Mouse (Mus musculus): ENCODE data around the gene Eme1.

The Eme1 gene

GRCm38 (mm10) chr11:94644461-94645219, 9.1 kb downstream of the Eme1 start:
- no peak for DNase-seq

- DNase-seq, result no peak
Observed at GRCm38 (mm10) chr11:94634431-94634830, 19.3 kb downstream of the Eme1 start.

GRCm38 (mm10) chr11:94632988-94633387, 20.8 kb downstream of the Eme1 start:
- no peak for DNase-seq

- DNase-seq, result no peak
Observed at GRCm38 (mm10) chr11:94631969-94632368, 21.8 kb downstream of the Eme1 start.

- no peak for DNase-seq
Observed at GRCm38 (mm10) chr11:94630199-94631011, 23.4 kb downstream of the Eme1 start.

GRCm38 (mm10) chr11:94629884-94630198, 23.9 kb downstream of the Eme1 start:
- DNase-seq, result no peak

- peak; percentile 97 for DNase-seq
Observed at GRCm38 (mm10) chr11:94629199-94629883, 24.4 kb downstream of the Eme1 start, which contains the start of gene Lrrc59. Gene Lrrc59, plus strand, starts transcription at chr11:94629767.

GRCm38 (mm10) chr11:94622162-94622561, 31.6 kb downstream of the Eme1 start:
- no peak for DNase-seq

- no peak for DNase-seq
Observed at GRCm38 (mm10) chr11:94621458-94621852, 32.3 kb downstream of the Eme1 start.

- no peak for DNase-seq
Observed at GRCm38 (mm10) chr11:94620766-94621457, 32.9 kb downstream of the Eme1 start.

GRCm38 (mm10) chr11:94617646-94618045, 36.1 kb downstream of the Eme1 start:
- DNase-seq, result no peak

- no peak for DNase-seq
Observed at GRCm38 (mm10) chr11:94615494-94615893, 38.3 kb downstream of the Eme1 start.

- no peak for DNase-seq
Observed at GRCm38 (mm10) chr11:94614603-94615002, 39.2 kb downstream of the Eme1 start.

- DNase-seq, result no peak
Observed at GRCm38 (mm10) chr11:94610744-94611740, 42.7 kb downstream of the Eme1 start.

GRCm38 (mm10) chr11:94602356-94602955, 51.3 kb downstream of the Eme1 start:
- DNase-seq, result no peak

- DNase-seq, result peak; percentile 69
Observed at GRCm38 (mm10) chr11:94601321-94602281, 52.2 kb downstream of the Eme1 start, which contains the start of gene Acsf2. Gene Acsf2, minus strand, starts transcription at chr11:94601871.

GRCm38 (mm10) chr11:94600447-94600846, 53.3 kb downstream of the Eme1 start:
- no peak for DNase-seq

- no peak for DNase-seq
Observed at GRCm38 (mm10) chr11:94598437-94599120, 55.2 kb downstream of the Eme1 start.

- DNase-seq, result no peak
Observed at GRCm38 (mm10) chr11:94597319-94597718, 56.4 kb downstream of the Eme1 start.

All from thymus, postnatal 25 days (tissue).